Mouse (Mus musculus) left cerebral cortex, postnatal 14 days (tissue): Measurements from ENCODE around the gene Pld1. TPM values are rescaled to one million over a fixed set of nuclear protein-coding genes. Genes with fewer than 3 reads are reported as not detected.

Experiments
- DNase-seq, 2 experiments: peaks; one replicate each; pipeline ENCODE4 v3.0.0; 2021 to 2022; ENCODE audit warnings: low spot score in 2 of 2, mixed read lengths in 1 of 2
- intact Hi-C: fragments of 180-260 bp; cut with DNase I; formaldehyde crosslinking; loops from one replicate; pipeline ENCODE4 v1.15.1; 2025
- total RNA-seq, 2 experiments: library from RNA; stranded (reverse); gene quantifications; 2 replicates each; pipeline ENCODE4 v1.2.3; 2021

Pld1 gene
- total RNA-seq, 2 experiments from 2014 or later: 8.5 to 10.2 TPM

DNA sequence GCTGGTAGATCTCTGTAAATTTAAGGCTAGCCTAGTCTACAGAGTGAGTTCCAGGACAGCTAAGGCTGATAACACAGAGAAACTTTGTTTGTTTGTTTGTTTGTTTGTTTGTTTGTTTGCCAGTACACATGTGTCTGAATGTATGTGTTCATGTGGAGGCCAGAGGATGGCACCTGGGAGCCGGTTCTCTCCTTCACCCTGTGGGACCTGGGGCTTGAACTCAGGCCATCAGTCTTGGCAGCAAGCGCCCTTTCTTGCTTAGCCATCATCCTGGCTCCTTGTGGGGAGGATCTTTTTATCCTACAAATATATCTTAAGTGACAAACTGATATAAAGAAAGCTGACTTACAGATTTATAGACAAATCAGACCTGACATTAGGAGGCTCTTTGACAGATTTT, 44.8 kb downstream of the Pld1 start:
- intact Hi-C loops: loop anchor here (2.0 to 10.0 kb wide), 3 partner anchors 54 to 762 kb away; no protein-coding TSS in a partner anchor
- no peak for DNase-seq

DNA sequence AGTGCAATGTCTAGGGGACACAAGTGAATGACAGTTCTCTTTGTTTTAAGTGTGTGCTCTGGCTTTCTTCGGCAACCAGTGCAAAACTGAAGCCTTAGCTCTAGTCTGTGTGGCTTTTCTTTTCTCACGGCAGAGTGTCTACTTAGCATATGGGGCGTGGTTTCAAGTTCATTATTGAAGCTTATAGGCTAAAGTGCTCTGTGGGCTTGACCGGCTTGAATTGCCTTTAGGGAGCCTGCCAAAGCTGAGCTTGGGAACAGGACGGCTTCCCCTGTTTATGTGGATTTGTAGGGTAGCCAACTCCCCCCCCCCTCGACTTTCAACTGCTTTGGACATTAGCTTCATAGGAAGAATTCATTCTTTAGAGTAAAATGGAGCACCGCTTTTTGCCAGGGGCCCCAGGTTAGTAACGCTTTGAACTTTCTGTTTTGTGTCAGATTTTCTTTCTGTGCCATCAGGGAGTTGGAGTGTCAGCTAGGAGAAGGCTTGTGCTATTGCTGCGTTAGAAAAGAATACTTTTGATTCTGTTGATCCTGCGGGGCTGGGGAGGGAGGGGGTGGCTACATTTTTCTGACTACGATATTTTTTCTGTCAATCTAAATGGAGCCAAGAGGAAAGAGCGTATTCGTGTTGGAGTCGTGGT, 45.6 kb downstream of the Pld1 start:
- intact Hi-C loops: loop anchor here (2.0 to 10.0 kb wide), 3 partner anchors 53 to 761 kb away; no protein-coding TSS in a partner anchor
- peak; percentile 61 to 64 for DNase-seq

DNA sequence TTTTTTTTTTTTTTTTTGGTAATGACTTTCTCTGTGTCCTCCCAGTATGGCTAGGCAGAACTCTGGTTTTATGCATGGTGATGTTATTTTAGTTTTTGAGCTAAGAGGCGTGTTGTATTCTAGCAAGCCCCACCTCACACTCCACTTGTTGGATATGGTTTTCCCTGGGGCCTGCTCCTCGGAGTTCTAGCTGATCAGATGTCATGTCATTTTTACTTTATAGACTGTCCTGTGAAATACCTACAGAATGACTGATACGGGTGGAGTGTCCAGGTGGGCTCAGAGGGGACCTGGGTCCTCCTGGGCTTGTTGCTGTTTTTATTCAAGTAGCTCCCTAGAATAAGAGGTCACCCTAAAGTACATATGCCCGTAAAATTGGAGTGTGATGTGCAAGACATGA, 46.1 kb downstream of the Pld1 start:
- intact Hi-C loops: loop anchor here (5.0 to 10.0 kb wide), 2 partner anchors 53 to 760 kb away; no protein-coding TSS in a partner anchor
- DNase-seq: no peak

DNA sequence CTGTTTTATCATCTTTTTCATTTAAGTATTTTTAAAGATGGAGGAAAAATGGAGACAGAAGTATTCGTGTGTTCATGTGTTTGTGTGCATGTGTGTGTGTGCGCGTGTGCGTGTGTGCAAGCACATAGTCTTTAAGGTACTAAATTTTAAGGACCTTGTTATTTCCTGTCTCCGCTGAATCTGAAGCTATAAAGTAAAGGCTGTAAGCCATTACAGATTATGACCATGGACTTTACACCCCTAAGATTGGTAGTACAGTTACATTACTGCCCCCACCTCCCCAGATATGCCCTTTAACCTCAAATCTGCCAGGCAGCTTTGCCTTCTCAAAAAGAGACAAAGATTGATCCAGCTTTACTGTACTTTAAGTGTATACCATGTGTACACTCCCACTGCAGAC, 46.8 kb downstream of the Pld1 start:
- DNase-seq: no peak
- intact Hi-C loops: loop anchor here (10.0 kb wide), 1 partner anchor 759 kb away; no protein-coding TSS in a partner anchor

DNA sequence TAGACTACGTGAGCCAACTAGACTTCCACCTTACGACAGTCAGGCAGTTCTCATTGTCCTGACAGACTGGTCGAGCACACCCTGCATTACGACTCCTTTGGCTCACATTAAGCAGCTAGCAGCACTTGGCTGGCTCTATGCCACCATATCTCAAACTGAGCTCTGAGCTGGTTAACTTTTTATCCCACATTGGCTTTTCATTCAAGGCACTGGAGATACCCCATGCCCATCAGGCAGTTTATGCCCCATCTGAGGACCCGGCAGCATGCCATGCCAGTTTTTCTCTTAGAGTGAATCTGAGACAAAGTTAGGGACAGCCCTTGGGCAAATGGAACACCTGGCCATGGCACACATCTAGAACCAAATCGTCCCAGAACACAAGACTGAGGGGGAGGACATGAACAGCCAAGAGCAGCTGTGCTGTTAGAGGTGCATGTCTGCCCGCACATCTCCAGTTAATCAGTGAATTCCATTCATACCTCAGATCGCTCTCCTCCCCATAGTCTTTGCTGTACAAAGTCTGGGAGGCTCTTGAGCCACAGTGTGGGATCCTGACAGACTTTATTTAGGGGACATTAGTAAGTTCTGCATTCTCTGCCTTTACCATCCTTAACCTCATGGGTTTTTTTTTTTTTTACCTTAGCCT, 49.5 kb downstream of the Pld1 start:
- intact Hi-C loops: loop anchor here (10.0 kb wide), 1 partner anchor 757 kb away; no protein-coding TSS in a partner anchor
- no peak for DNase-seq

DNA sequence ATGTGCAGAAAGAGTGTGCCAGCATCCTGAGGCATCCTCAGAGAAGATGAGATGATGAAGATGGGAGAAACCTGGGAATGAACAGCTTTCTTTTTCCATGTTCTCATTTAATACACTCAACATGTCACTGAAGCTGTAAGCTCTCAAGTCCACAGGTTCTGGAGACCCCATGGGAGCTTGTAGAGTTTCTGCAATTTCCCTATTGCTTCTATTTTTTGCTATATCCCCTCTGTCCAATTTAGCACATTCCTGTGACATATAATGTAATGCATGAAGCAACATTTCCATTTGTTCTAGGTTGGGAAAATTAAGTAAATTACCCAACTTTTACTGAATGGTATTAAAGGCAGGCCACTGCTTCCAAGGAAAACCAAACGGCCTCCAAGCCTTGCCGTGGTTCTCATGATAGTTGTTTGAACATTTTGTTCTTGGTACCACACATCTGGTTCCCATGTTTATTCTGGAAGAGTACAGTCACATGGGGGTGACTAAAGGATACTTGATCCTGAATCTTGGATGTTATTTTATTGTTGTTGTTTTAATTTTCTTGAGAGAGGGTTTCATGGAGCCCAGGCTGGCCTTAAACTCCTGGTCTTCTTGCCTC, 52.7 kb downstream of the Pld1 start:
- intact Hi-C loops: no loop called here
- no peak for DNase-seq

DNA sequence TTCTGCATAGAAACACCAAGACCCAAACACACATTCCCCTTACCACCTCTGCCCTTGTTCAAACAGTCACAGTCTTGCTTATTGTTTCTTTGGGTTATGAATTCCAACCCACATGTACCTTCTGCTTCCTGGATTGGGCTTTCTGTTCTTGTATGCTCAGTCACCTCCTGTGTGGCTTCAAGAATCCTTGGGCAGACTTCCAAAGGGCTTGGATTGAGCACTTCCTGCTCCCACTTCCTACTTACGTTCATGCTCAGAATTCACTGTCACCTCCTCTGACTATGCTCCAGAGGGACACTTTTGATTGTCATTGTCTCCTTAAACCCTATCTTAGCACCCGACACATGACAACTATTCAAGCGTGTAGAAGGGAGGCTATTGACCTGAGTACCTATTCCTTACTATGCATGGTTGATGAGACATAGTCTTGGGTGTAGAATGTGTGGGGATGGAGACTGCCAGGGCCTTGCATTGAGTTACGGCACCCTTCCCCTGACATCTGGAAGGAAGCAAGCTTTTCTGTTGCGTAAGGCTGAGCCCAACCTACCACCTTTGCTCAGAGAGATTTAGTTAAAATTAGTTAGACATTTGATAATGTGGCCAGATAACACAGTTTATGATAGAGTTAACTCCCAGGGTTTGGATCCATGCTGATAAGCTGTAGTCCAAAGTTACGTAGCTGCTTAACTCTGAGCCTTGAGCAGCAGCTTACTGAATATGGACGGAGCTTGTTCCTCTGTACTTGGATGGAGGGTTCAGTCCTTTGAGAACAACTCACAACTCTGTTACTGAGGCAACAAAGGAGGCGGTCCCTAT, 55.9 kb downstream of the Pld1 start:
- DNase-seq: no peak
- intact Hi-C loops: no loop called here

DNA sequence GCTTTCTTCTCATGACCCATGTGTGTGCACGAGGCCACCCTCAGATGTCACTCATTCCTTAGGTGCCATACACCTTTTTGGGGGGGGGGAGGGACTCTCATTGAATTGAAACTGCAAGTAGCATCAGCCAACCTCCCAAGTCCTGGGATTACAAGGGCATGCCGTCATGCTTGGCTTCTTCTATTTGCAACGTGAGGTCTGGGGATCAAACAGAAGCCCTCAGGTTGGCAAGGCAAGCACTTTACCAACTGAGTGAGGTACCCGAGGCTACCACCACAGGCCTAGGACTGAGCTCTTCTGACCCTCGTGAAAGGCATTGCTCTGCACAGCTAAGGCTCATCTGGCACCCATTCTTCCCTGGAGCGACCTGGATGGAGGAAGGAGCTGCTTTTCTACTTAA, 65.8 kb downstream of the Pld1 start:
- intact Hi-C loops: no loop called here
- no peak for DNase-seq

DNA sequence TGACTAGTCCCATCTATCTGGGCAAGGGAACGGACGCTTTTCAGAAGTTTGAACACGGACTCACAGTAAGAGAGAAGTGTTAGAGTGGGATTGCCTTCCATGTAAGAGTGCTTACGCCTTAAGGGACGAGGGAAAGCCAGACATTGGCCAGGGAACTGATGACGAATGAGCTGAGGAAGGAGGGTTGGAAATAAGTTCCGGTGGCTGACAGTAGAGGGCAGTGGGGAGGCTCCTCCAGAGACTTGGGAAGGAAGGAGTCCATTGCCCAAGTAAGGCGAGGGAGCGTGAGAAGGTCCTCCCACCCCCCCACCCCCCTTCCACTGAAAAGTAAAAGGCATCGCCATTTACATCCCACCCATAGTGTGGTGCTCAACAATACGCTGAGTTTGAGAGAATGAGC, 69.2 kb downstream of the Pld1 start:
- intact Hi-C loops: no loop called here
- no peak for DNase-seq

DNA sequence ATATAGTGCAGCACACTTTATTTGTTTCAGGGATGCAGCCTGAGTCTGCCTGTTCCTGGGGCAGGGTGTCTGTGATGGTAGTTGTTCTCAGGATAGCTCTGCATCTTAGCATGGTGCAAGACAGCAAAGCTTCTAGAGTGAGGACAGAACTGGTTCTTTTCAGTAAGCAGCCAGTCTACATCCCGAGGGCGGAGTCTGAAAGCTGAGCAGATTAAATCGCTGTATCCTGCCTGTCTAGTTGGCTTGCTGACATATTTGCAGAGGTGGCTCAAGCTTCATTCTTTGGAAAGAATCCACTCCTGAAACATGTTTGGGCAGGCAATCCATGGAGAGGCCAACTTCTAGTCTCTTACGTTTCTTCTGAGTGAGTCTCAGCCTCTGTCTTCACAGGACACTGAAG, 69.9 kb downstream of the Pld1 start:
- DNase-seq: no peak
- intact Hi-C loops: no loop called here

DNA sequence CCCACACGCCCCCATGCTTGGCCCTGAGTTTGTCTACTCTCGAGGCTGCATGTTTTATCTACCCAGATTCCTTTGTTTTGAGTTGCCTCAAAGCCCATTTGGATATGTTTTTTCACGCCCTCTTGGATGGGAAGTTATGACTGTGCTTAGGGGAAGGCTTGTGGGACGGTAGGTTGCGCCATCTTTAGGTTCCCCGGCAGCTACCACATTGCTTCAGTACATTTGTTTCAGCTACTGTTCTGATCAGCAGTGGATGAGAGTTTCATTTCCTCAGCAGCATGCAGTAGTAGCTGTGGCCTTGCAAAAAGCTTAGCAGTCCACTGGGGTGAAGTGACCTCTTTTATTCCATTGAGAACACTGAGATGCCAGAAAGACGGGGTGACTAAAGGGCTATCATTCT, 73.7 kb downstream of the Pld1 start:
- intact Hi-C loops: no loop called here
- DNase-seq: no peak

DNA sequence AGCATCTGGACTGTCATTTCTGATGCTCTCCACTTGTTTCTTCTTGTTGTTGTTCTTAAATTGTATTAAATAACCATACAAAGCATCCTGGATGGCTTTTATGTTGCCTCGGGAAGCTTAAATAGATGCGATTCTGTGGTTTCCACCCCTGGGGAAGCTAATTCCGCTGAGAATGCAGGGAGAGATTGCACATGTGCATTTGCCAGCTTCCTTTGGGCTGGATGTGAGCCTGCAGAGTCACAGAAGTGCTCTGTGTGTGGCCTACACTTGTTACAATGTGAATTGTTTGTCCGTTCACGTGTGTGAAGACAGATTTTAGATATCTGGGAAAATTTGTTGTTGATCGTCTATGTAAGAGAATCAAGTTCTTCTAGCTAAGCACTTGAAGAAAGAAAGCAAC, 74.9 kb downstream of the Pld1 start:
- intact Hi-C loops: no loop called here
- no peak for DNase-seq

DNA sequence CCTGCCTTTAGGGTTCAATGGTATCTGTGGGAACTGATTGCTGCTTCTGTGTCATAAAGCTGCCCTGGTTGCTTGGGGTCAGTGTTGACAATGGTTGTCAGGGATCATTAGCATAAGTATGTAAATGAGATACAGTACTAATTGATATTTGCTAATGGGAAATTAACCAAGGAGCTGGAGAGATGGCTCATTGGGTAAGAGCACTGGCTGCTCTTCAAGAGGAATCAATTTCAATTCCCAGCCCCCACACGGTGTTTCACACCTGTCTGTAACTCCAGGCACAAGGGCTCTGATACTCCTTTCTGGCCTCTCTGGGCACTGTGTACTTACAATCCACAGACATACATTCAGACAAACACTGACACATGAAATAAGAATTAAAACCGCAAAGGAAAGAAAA, 78.5 kb downstream of the Pld1 start:
- DNase-seq: no peak
- intact Hi-C loops: no loop called here

DNA sequence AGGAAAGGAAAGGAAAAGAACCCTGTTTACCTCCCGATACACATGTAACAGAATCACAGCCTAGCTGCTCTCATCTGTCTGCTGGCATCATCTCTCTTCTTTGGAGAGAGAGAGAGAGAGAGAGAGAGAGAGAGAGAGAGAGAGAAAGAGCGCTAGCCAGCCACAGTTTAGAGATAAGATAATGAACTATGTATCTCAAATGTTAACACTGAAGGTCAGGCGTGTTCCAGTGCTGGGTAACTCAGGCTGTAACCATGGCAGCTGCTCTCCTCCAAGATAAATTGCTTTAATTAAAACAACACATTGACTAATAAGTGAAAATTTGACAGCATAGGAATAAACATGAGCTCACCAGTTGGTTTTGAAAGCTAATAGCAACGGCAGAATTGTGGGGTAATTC, 81.2 kb downstream of the Pld1 start:
- intact Hi-C loops: no loop called here
- DNase-seq: no peak

DNA sequence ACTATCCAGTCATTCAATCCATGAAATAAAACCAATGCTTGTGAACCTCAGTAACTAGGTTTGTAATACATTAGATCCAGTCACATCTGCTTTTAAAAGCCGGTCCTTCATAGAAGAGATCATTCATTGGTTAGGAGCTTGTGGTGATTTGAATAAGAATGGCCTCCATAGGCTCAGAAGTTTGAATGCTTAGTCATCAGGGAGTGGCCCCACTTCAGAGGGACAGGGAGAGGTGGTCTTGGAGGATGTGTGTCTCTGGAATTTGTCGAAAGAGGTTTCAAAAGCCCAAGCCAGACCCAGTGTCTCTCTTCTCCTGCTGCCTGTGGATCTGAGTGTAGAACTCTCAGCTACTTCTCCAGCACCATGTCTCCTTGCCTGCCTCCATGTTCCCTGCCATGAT, 81.9 kb downstream of the Pld1 start:
- no peak for DNase-seq
- intact Hi-C loops: no loop called here

DNA sequence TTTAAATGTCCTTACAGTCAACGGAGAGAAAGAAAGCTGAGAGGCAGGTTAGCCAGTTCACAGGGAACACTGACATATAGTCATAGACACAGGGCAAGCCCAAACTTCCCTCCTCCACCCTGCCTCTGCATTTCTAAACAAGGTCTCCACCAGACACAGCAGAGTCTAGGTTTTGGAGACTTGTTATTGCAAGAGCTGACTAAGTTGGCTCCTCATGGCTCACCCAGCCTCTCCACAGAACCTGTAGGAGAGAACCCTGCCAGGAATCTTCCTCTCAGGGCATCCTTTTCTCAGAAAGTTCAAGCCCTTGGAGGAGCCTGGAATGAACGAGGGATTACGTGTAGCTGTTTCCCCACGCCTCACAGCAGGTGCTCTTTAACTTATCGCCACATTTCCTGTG, 83.7 kb downstream of the Pld1 start:
- no peak for DNase-seq
- intact Hi-C loops: no loop called here

DNA sequence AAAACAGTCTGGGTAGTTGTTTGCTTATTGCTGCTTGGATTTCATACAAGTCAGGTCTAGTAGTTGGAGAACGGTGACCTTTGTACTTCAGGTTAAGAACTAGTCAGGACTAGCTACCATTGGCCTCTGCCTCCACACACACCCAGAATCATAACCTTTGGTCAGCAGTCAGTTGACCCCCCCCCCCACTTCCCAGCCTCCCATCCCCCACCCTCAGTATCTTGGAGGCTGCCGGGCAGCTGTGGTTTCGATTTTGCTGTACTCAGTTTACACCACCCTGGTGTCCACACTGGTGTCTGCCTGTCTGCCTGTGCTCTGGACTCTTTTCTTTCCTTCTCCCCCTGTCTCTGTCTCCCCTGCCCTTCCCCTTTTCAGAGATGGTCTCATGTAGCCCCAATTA, 88.4 kb downstream of the Pld1 start:
- intact Hi-C loops: no loop called here
- no peak for DNase-seq

DNA sequence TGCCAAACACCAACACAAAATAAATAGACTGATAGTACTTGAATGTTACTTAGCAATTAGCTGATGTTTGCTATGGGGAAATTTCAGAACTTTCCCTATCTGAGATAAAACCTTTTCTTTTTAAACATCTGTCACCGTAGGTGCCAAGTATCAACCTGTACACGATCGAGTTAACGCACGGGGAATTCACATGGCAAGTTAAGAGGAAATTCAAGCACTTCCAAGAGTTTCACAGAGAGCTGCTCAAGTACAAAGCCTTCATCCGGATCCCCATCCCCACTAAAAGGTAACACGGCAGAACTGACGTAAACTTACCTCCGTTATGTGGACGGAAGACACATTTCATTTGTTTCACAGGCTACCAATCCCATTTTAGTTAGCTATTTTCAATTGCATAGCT, 90.0 kb downstream of the Pld1 start:
- DNase-seq: no peak
- intact Hi-C loops: no loop called here

DNA sequence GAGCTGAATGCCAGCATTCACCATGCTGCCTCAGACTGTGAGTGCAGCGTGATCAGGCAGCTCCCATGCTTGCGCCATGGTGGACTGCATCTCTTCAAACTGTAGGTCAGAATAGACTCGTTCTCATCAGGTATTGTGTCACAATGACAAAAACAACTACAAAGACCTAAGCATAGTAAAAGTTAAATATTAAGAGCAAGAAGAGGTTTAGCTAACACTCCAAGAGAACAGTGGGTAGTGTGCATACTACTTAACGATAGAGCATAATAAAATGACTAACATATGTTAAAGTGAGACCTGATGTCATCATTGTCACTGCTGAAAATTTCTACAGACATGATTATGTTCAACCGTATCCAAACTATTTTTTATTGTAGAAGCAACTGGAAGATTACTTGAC, 92.4 kb downstream of the Pld1 start:
- no peak for DNase-seq
- intact Hi-C loops: no loop called here

DNA sequence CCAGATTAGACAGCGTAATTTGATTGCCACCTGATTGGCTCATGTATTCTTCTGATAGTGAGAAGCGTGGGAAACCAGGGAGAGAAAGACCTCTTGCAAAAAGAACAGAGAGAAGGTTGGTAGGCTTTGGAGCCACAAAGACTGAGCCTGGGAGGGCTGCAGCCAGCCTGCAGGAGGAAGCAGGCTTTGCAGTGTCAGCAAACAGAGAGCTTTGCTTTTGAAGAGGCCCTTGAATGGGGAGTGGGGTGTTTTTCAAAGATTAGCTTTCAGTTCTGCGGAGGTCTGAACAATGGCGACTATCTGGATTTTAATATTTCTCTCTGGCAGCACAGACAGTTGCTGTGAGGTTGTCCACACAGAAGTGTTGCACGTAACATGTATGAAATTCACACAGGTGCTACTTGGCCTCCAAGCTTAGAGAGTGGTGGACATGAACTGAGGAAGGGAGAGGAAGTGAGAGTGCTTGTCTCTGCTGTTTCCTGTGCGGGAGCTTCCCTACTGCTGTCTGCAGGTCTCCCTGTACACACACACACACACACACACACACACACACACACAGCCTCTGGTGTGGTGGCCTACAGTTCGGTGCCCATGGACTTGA, 93.2 kb downstream of the Pld1 start:
- intact Hi-C loops: no loop called here

More for the DNA sequence above, 93.2 kb downstream of the Pld1 start:
- DNase-seq: peak; percentile 47 to 48
